Mouse (Mus musculus): ENCODE measurements around the gene Atp2a1. TPM values are rescaled to one million over a fixed set of nuclear protein-coding genes. Genes with fewer than 3 reads are reported as not detected.

The Atp2a1 gene
- polyA plus RNA-seq, 1 experiment: 1.4 TPM

GRCm38 (mm10) chr7:126455242-126455641, 7.7 kb downstream of the Atp2a1 start:
- H3K36me3 ChIP-seq (replicated peaks; ENCODE audit: low read length): peaks cover 79% of the 10 kb centered on the region
- H3K4me3 ChIP-seq (replicated peaks): no peak overlapping the region
- H3K9me3 ChIP-seq: no peaks in the 10 kb centered on the region
- TF ChIP-seq GATA1 (IDR thresholded peaks at IDR 0.05; ENCODE audit: borderline replicate concordance, low read length) (no peak), FLI1 (IDR thresholded peaks at IDR 0.05; ENCODE audit: low read length) (no peak)
- H3K27me3 ChIP-seq (replicated peaks): no peaks in the 10 kb centered on the region
- H3K4me1 ChIP-seq: peaks cover 83% of the 10 kb centered on the region

GRCm38 (mm10) chr7:126453861-126454260, 9.0 kb downstream of the Atp2a1 start:
- Histone ChIP-seq H3K4me1 (peaks cover 73% of the 10 kb centered on the region), H3K4me3 (replicated peaks) (no peak overlapping the region), H3K36me3 (replicated peaks; ENCODE audit: low read length) (peaks cover 83% of the 10 kb centered on the region), H3K27me3 (replicated peaks) (no peaks in the 10 kb centered on the region), H3K9me3 (no peaks in the 10 kb centered on the region)
- no peak for TF ChIP-seq GATA1 (IDR thresholded peaks at IDR 0.05; ENCODE audit: borderline replicate concordance, low read length)
- TF ChIP-seq FLI1 (IDR thresholded peaks at IDR 0.05; ENCODE audit: low read length): no peak

GRCm38 (mm10) chr7:126452244-126452643, 10.7 kb downstream of the Atp2a1 start:
- TF ChIP-seq FLI1 (IDR thresholded peaks at IDR 0.05; ENCODE audit: low read length) (no peak), GATA1 (IDR thresholded peaks at IDR 0.05; ENCODE audit: borderline replicate concordance, low read length) (no peak)
- Histone ChIP-seq H3K4me3 (replicated peaks) (no peak overlapping the region), H3K9me3 (no peaks in the 10 kb centered on the region), H3K4me1 (peaks cover 64% of the 10 kb centered on the region), H3K27me3 (replicated peaks) (no peaks in the 10 kb centered on the region), H3K36me3 (replicated peaks; ENCODE audit: low read length) (peaks cover 83% of the 10 kb centered on the region)

- no peaks in the 10 kb centered on the region for H3K9me3 ChIP-seq
- TF ChIP-seq FLI1 (IDR thresholded peaks at IDR 0.05; ENCODE audit: low read length): no peak
- no peak for TF ChIP-seq GATA1 (IDR thresholded peaks at IDR 0.05; ENCODE audit: borderline replicate concordance, low read length)
- H3K27me3 ChIP-seq (replicated peaks): no peaks in the 10 kb centered on the region
- H3K36me3 ChIP-seq (replicated peaks; ENCODE audit: low read length): peaks cover 83% of the 10 kb centered on the region
- no peak overlapping the region for H3K4me3 ChIP-seq (replicated peaks)
- peaks cover 52% of the 10 kb centered on the region for H3K4me1 ChIP-seq
Observed at GRCm38 (mm10) chr7:126450641-126451040, 12.3 kb downstream of the Atp2a1 start.

- no peak for TF ChIP-seq GATA1 (IDR thresholded peaks at IDR 0.05; ENCODE audit: borderline replicate concordance, low read length)
- TF ChIP-seq FLI1 (IDR thresholded peaks at IDR 0.05; ENCODE audit: low read length): no peak
- H3K27me3 ChIP-seq (replicated peaks): no peaks in the 10 kb centered on the region
- H3K4me3 ChIP-seq (replicated peaks): no peak overlapping the region
- peaks cover 84% of the 10 kb centered on the region for H3K36me3 ChIP-seq (replicated peaks; ENCODE audit: low read length)
- H3K4me1 ChIP-seq: peaks cover 48% of the 10 kb centered on the region
- H3K9me3 ChIP-seq: no peaks in the 10 kb centered on the region
Observed at GRCm38 (mm10) chr7:126449991-126450390, 12.9 kb downstream of the Atp2a1 start.

- H3K27me3 ChIP-seq (replicated peaks): no peaks in the 10 kb centered on the region
- H3K36me3 ChIP-seq (replicated peaks; ENCODE audit: low read length): peaks cover 92% of the 10 kb centered on the region
- peaks cover 37% of the 10 kb centered on the region for H3K4me1 ChIP-seq
- TF ChIP-seq FLI1 (IDR thresholded peaks at IDR 0.05; ENCODE audit: low read length): no peak
- TF ChIP-seq GATA1 (IDR thresholded peaks at IDR 0.05; ENCODE audit: borderline replicate concordance, low read length): no peak
- H3K9me3 ChIP-seq: no peaks in the 10 kb centered on the region
- H3K4me3 ChIP-seq (replicated peaks): no peak overlapping the region
Observed at GRCm38 (mm10) chr7:126448481-126448880, 14.4 kb downstream of the Atp2a1 start.

GRCm38 (mm10) chr7:126446217-126446616, 16.7 kb downstream of the Atp2a1 start:
- H3K9me3 ChIP-seq: no peaks in the 10 kb centered on the region

GRCm38 (mm10) chr7:126445104-126445815, 17.6 kb downstream of the Atp2a1 start:
- H3K4me3 ChIP-seq (replicated peaks): no peak overlapping the region
- H3K27me3 ChIP-seq (replicated peaks): no peaks in the 10 kb centered on the region
- no peak for TF ChIP-seq GATA1 (IDR thresholded peaks at IDR 0.05; ENCODE audit: borderline replicate concordance, low read length)
- no peak for TF ChIP-seq FLI1 (IDR thresholded peaks at IDR 0.05; ENCODE audit: low read length)
- no peaks in the 10 kb centered on the region for H3K9me3 ChIP-seq
- H3K36me3 ChIP-seq (replicated peaks; ENCODE audit: low read length): peaks cover 96% of the 10 kb centered on the region
- H3K4me1 ChIP-seq: peaks cover 15% of the 10 kb centered on the region; the same call in 1 of the 2 replicates

More at GRCm38 (mm10) chr7:126446217-126446616, 16.7 kb downstream of the Atp2a1 start:
- H3K27me3 ChIP-seq (replicated peaks): no peaks in the 10 kb centered on the region
- H3K4me3 ChIP-seq (replicated peaks): no peak overlapping the region
- H3K4me1 ChIP-seq: peaks cover 22% of the 10 kb centered on the region
- no peak for TF ChIP-seq FLI1 (IDR thresholded peaks at IDR 0.05; ENCODE audit: low read length)
- no peak for TF ChIP-seq GATA1 (IDR thresholded peaks at IDR 0.05; ENCODE audit: borderline replicate concordance, low read length)
- H3K36me3 ChIP-seq (replicated peaks; ENCODE audit: low read length): peaks cover 97% of the 10 kb centered on the region

- peaks cover 12% of the 10 kb centered on the region; the same call in 1 of the 2 replicates for H3K4me1 ChIP-seq
- H3K4me3 ChIP-seq (replicated peaks): no peak overlapping the region
- H3K36me3 ChIP-seq (replicated peaks; ENCODE audit: low read length): peaks cover 96% of the 10 kb centered on the region
- no peaks in the 10 kb centered on the region for H3K9me3 ChIP-seq
- no peaks in the 10 kb centered on the region for H3K27me3 ChIP-seq (replicated peaks)
- no peak for TF ChIP-seq FLI1 (IDR thresholded peaks at IDR 0.05; ENCODE audit: low read length)
- no peak for TF ChIP-seq GATA1 (IDR thresholded peaks at IDR 0.05; ENCODE audit: borderline replicate concordance, low read length)
Observed at GRCm38 (mm10) chr7:126444536-126444935, 18.4 kb downstream of the Atp2a1 start.

GRCm38 (mm10) chr7:126443997-126444396, 18.9 kb downstream of the Atp2a1 start:
- Histone ChIP-seq H3K27me3 (replicated peaks) (no peaks in the 10 kb centered on the region), H3K36me3 (replicated peaks; ENCODE audit: low read length) (peaks cover 95% of the 10 kb centered on the region), H3K4me1 (peaks cover 12% of the 10 kb centered on the region; the same call in 1 of the 2 replicates), H3K4me3 (replicated peaks) (no peak overlapping the region), H3K9me3 (no peaks in the 10 kb centered on the region)
- TF ChIP-seq GATA1 (IDR thresholded peaks at IDR 0.05; ENCODE audit: borderline replicate concordance, low read length): no peak
- TF ChIP-seq FLI1 (IDR thresholded peaks at IDR 0.05; ENCODE audit: low read length): no peak

Data from megakaryocyte, embryonic 14.5 days (primary cell).